Mouse (Mus musculus): ENCODE results near the gene Nup133.

DNA sequence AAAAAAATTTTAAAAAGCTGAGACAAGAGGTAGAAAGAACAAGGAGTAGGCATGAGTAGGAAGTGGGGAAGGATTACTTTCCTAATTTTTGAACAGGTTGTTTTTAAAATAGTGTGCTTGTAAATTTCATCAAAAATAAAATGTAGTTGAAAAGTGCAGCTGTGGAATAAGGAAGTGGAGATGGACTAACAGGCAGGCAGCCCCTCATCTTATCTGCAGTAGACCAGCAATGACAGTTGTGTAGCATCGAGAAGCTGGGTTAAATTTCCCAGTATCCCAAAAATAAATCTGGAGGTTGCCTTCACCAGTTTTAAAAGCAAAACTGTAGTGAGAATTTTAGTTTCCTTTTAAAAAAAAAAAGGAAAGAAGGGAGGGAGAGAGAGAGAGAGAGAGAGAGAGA lies 94.8 kb downstream of the Nup133 start:
- TF ChIP-seq CTCF (IDR thresholded peaks at IDR 0.05; ENCODE audit: extremely low read depth, insufficient read depth, low read length) (no peak), POLR2A (IDR thresholded peaks at IDR 0.05; ENCODE audit: extremely low read depth, insufficient read depth, low read length) (no peak)
